ENCODE assay signal across 20 mouse cellular contexts in the genomic region with DNA sequence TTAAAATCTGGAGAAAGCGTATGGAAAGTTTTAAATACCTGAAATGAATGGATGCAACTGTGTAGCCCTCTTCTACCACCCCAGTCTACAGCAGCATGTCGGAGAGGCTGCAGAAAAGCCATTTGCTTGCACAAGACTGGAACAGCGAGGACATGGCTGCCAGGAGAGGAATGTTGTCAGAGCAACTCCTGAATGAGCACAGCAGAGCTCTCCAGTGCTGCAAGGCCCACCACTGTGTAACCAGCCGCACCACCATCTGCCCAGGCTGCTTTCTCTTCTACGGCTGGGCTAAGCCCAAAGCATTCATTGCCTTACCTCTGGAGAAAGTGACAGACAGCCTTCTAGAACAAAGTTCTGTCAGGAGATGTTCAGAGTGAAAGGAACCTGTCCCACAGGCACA.
DNase-seq lines count a peak whose midpoint lies in the region; ATAC-seq and TF ChIP-seq lines count a peak whose summit lies in the region.
"Had no signal": no experiment of that assay in that cellular context is flagged by ENCODE, and none has a peak within 500 bp of the region (broad histone marks: within the 10 kb centered on the region; RNA-seq: fewer than 3 reads in every experiment).

No protein-coding gene starts in this region.

- no peaks in the 10 kb centered on the region for H3K36me3 ChIP-seq in hindbrain, postnatal 0 days (ENCODE audit: insufficient read depth, low read length)
- H3K36me3 ChIP-seq in hindbrain, embryonic 13.5 days: no peaks in the 10 kb centered on the region
- H3K36me3 ChIP-seq: forebrain, embryonic 10.5 days had no signal

- 72% methylated on average over 5 of the region's 5 CpGs for WGBS in hindbrain, postnatal 0 days
- WGBS in hindbrain, embryonic 13.5 days: 82% methylated on average over 5 of the region's 5 CpGs

- no peaks in the 10 kb centered on the region for H3K4me1 ChIP-seq in hindbrain, postnatal 0 days (ENCODE audit: insufficient read depth, low read length)
- no peaks in the 10 kb centered on the region for H3K4me1 ChIP-seq in hindbrain, embryonic 13.5 days (replicated peaks)
- H3K4me1 ChIP-seq: forebrain, embryonic 10.5 days; forebrain, embryonic 13.5 days had no signal

- no peak overlapping the region for H3K4me3 ChIP-seq in hindbrain, postnatal 0 days (ENCODE audit: low read length)
- H3K4me3 ChIP-seq in hindbrain, embryonic 13.5 days: no peak overlapping the region
- H3K4me3 ChIP-seq: forebrain, embryonic 10.5 days; forebrain, embryonic 13.5 days; gastrocnemius, adult 2 months had no signal

- H3K9me3 ChIP-seq in hindbrain, postnatal 0 days (ENCODE audit: low read length): no peaks in the 10 kb centered on the region
- 0 out of 2 replicates have a peak, but pooled peaks cover 6% of the 10 kb centered on the region for H3K9me3 ChIP-seq in hindbrain, embryonic 13.5 days
- H3K9me3 ChIP-seq: forebrain, embryonic 13.5 days had no signal

- no peak overlapping the region for H3K4me2 ChIP-seq in hindbrain, postnatal 0 days (ENCODE audit: low read depth, low read length)
- no peak overlapping the region for H3K4me2 ChIP-seq in hindbrain, embryonic 13.5 days
- H3K4me2 ChIP-seq: forebrain, embryonic 13.5 days; heart, embryonic 11.5 days had no signal

- peak; percentile 67 for ATAC-seq in hindbrain, postnatal 0 days
- ATAC-seq in hindbrain, embryonic 13.5 days (ENCODE audit: low FRiP score): no peak
- ATAC-seq: CD4-positive, CD25-positive, alpha-beta regulatory T cell, adult 4 months; forebrain, embryonic 13.5 days; forebrain, embryonic 16.5 days; intestine, postnatal 0 days had no signal

- peak; percentile 57 to 58 for DNase-seq in cerebellum, postnatal 14 days
- DNase-seq in cerebellum, adult 9-10 months: no peak
- peak; percentile 28 for DNase-seq in hindbrain, postnatal 0 days (ENCODE audit: low spot score)
- DNase-seq in left cerebral cortex, postnatal 4 days: peak; percentile 59
- DNase-seq in left cerebral cortex, postnatal 36 days (ENCODE audit: low spot score in 2 of 2): no peak
- peak; percentile 3 for DNase-seq in brain, adult 2 months (ENCODE audit: low read depth, low spot score)
- DNase-seq: adrenal gland, adult 2 months; adrenal gland, postnatal 14 days; cerebellum, adult 11-12 months; cerebellum, adult 9-11 months; gastrocnemius, adult 2 months; gastrocnemius, postnatal 14 days; heart, adult 11 months had no signal

- no peaks in the 10 kb centered on the region for H3K27me3 ChIP-seq in hindbrain, postnatal 0 days (ENCODE audit: insufficient read depth, low read length)
- H3K27me3 ChIP-seq in hindbrain, embryonic 13.5 days: no peaks in the 10 kb centered on the region
- H3K27me3 ChIP-seq: forebrain, embryonic 13.5 days had no signal

- no peak overlapping the region for H3K9ac ChIP-seq in hindbrain, postnatal 0 days (replicated peaks; ENCODE audit: low read length)
- H3K9ac ChIP-seq in hindbrain, embryonic 13.5 days: no peak overlapping the region
- H3K9ac ChIP-seq: forebrain, embryonic 13.5 days had no signal

- no peak for TF ChIP-seq CTCF in hindbrain, postnatal 0 days (IDR thresholded peaks at IDR 0.05; ENCODE audit: low read depth)

- intact Hi-C loops in left cerebral cortex, postnatal 4 days (cut with DNase I): no loop called here
- intact Hi-C loops in left cerebral cortex, postnatal 36 days (cut with DNase I): no loop called here

- H3K27ac ChIP-seq in hindbrain, postnatal 0 days: no peak overlapping the region
- H3K27ac ChIP-seq in hindbrain, embryonic 13.5 days: no peak overlapping the region
- H3K27ac ChIP-seq: forebrain, embryonic 10.5 days; forebrain, embryonic 13.5 days; gastrocnemius, adult 2 months had no signal

Comparison
In these comparisons a context has a peak if more than half of its experiments do, and no peak if none do; other contexts are left out.
1. DNase-seq: peak in cerebellum, postnatal 14 days (2 of 2), hindbrain, postnatal 0 days (single experiment), left cerebral cortex, postnatal 4 days (single experiment) and brain, adult 2 months (single experiment); none in cerebellum, adult 9-10 months (single experiment) and left cerebral cortex, postnatal 36 days (0 of 2).